Mouse (Mus musculus): ENCODE results near the gene Slc39a13. TPM values are rescaled to one million over a fixed set of nuclear protein-coding genes. Genes with fewer than 3 reads are reported as not detected.

The Slc39a13 gene
- total RNA-seq, 2 experiments from 2014 or later = 7.0 to 9.2 TPM

- no peak for ATAC-seq (replicated peaks; ENCODE audit: poor library complexity)
These were observed 20.6 kb upstream of the Slc39a13 start for GRCm38 (mm10) chr2:91090827-91091226.

DNA sequence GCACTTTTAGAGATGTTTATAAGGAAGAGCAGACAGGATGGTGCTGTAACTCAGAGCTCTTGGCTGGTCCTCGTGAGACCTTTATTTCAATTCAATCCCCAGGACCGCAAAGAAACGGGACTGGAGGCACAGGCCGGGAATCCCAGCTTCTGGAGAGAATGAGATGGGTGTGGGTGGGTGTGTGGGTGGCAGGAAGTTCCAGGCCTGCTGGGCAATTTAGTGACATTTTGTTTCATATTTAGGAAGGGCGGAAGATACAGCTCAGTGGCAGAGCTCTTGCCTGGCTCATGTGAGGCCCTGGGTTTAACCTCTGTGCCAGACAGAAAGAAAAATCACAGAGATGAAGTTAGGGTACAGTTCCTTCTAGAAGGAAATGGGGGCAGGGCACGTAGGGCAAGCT, 20.0 kb upstream of the Slc39a13 start:
- ATAC-seq (replicated peaks; ENCODE audit: poor library complexity) = no peak

DNA sequence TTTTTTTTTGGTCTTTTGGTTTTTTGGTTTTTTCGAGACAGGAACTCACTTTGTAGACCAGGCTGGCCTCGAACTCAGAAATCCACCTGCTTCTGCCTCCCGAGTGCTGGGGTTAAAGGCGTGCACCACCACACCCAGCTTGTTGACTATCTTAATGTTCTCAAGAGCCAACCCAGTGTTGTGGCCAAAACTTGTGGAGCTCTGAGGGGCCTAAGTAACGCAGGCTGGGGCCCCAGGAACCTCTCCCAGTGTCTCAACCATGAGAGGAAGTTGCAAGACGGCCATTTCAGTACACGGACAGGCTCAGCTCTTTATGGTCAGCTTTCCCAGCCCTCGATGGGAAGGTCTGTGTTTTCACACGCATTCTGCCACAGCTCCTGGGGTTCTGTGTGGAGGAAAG, 18.8 kb upstream of the Slc39a13 start:
- peak; percentile 42 for ATAC-seq (replicated peaks; ENCODE audit: poor library complexity)

GRCm38 (mm10) chr2:91087453-91087852, 17.2 kb upstream of the Slc39a13 start:
- ATAC-seq (replicated peaks; ENCODE audit: poor library complexity) = 0 out of 2 replicates have a peak, but pooled peaks have one; percentile 4

GRCm38 (mm10) chr2:91086392-91087237, 16.4 kb upstream of the Slc39a13 start:
- ATAC-seq (replicated peaks; ENCODE audit: poor library complexity) = peak; percentile 27

- no peak for ATAC-seq (replicated peaks; ENCODE audit: poor library complexity)
These were observed 15.5 kb upstream of the Slc39a13 start for GRCm38 (mm10) chr2:91085494-91086391.

DNA sequence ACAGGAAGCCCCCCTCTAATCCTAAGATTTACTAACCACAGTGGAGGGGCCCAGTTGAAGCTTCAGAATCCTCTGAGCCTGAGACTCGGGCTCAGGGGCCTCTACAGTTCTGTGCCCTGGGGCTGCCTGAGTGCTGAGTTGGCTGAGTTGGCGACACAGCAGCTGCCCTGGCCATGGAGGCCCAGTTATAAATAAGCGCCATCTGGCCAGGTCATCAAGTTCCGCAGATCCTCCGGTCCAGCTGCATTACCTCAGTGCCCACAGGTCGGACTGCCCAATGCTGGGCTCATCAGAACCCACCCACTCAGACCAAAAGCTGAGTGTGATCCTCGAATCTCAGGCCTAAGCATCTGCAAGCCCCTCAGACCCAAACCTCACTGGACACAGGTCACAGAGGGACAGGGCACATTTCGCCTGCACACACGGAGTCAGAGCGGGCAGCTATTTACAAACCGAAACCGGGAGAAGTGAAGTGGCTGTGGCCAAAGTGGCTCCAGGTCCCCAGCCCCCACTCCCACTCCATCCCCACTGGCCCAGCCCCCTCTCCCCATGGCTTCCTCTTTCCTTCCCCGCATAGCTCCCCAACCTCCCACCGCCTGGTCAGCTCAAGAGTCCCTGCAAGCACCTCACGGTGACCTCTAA, 14.1 kb upstream of the Slc39a13 start:
- ATAC-seq (replicated peaks; ENCODE audit: poor library complexity) = peak; percentile 23; the same call in 1 of the 2 replicates

GRCm38 (mm10) chr2:91083366-91083940, 13.2 kb upstream of the Slc39a13 start:
- ATAC-seq (replicated peaks; ENCODE audit: poor library complexity) = peak; percentile 9

GRCm38 (mm10) chr2:91082844-91083243, 12.6 kb upstream of the Slc39a13 start:
- ATAC-seq (replicated peaks; ENCODE audit: poor library complexity) = peak; percentile 71

DNA sequence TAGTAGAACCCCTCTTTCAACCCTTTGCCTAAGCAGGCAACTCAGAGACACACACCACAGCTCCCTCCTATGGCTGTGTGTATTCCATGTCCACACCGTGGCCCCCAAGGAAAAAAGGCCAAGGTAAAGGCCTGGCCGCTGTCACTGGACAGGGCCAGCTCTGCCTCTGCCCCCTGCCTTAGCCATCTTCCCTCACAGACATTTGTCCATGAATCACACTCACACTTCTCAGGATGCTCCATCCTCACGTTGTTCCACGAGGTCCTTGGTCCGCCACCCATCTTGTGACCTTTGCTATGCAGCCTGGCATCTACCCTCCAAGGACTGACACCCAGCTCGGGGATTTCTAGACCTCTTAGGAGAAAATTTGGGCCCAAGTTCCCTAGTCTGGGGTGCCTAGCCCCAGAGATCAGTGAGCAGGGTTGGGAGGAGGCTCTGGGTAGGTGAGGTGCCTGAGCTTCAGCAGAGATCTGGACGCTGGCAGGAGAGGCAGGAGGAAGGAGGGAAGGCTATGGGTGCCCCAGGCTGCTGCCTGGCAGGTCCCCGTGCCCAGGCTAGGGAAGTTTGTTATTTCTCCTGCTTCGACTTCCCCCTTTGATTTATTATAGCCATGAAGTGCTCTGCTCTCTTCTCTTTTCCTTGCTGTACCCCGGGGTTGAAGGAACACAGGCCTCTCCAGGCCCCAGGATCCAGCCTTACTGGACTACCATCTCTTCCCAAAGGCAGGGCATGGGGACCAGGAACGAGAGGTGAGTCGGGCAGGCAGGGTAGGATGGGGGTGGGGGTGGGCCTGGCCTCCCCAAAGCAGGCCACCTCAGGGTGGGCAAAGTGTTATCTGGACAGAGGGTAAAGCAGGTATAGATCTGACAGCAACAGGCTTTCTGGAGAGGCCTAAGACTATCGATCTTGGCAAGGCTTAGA, 11.8 kb upstream of the Slc39a13 start, which contains the start of gene Spi1:
TSS of gene Spi1 (plus strand) at position 616 of the 921 bp plus-strand sequence.
- no peak for ATAC-seq (replicated peaks; ENCODE audit: poor library complexity)

DNA sequence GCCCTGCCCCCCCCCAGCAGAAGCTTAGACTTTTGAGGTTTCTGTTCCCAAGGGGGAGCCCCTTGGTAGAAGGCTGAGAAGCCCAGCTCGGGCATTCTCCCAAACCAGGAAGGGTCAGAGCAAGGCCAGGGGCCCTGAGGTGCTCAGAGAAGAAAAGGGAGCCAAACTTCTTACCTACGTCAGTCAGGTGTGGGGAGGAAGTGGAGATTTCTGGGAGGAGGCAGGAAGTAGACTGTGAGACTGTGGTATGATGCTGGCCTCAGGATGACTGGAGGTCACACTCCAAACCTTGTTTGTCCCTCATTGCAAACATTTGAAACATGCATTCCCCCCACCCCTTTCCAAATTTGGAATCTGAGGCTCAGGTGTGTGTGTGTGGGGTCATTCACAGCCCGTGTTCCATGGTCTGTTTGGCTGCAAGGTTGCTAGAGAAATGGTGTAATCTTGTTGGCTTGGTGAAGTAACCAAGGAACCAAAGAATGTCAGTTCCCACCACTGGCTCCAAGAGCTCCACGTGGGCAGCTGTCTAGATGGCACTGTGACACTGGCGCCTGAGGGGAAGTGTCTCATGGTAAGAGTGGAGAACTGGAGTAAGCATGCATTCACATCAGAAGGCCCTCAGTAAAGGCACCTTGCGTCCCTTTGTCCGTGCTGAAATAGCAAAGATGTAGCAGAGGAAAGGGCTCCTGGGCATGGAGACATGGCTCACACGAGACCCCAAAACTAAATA, 10.7 kb upstream of the Slc39a13 start:
- peak; percentile 43 for ATAC-seq (replicated peaks; ENCODE audit: poor library complexity)

- no peak for ATAC-seq (replicated peaks; ENCODE audit: poor library complexity)
These were observed 8.8 kb upstream of the Slc39a13 start for GRCm38 (mm10) chr2:91079026-91079384.

DNA sequence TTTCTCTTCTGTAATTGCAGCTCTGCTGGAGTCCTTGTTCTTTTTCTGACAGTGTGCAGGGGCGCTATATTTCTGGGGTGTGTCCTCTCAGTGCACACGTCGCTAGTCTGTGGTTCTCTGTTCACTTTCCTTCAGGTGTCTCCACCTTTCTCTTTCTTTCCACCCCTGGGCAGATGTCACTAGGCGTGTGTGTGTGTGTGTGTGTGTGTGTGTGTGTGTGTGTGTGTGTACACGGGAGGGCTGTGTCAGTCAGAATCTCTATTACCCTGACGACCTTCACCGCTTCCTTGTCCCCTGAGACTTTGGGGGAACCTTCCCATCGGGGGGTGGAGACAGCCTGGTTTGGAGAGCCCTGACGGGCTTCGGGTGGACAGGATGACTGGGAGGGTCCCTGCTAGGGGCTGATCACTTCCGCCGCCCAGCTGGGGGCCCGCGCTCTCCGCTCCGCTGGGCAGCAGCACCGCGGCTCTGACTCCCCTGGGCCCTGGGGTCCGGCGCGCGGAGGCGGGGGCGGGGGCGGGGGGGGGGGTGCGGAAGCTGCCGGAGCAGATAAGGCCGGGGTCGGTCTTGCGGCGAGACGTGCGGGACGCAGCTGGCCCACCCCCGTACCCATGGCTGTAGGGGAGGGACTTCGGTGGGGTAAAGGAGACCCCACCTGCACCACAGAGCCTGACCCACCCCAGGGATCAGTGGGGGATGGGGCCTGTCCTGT, 8.3 kb upstream of the Slc39a13 start:
- ATAC-seq (replicated peaks; ENCODE audit: poor library complexity) = peak; percentile 23

DNA sequence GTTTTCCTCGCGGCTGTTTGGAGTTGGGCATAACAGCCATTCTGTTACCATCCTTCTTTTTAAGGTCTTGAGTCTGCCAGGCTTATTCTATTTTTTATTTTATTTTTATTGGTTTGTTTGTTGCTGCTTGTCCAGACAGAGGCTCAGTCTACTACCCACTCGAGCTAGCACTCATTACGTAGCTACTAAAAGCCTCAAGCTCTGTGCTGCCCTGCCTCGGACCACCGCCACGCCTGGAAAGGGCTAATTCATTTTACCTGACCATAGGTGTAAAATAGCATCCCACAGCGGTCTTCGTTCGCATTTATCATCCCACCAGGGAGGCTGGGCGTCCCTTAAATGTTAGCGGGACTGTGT, 7.7 kb upstream of the Slc39a13 start:
- ATAC-seq (replicated peaks; ENCODE audit: poor library complexity) = no peak

- ATAC-seq (replicated peaks; ENCODE audit: poor library complexity) = no peak
These were observed 1.9 kb upstream of the Slc39a13 start for GRCm38 (mm10) chr2:91072092-91072491.

DNA sequence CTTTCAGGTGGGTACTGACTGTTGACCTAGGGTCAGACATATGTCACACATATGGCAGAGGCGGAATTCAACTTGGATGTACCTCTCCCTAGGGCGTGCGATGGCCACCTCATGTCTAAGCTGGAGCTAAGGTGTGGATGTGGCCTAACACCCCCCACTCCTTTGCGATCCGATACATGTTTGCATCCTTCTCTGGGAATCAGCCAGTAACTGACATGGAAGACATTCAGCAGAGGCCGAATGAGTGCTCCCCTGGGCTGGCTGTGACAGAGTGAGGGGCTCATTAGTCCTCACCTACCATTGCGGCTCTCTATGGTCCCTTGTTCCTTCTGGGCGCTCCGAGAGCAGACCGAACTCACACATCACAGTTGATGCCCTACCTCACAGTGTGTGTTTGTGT, 842 bp upstream of the Slc39a13 start:
- no peak for ATAC-seq (replicated peaks; ENCODE audit: poor library complexity)

- ATAC-seq (replicated peaks; ENCODE audit: poor library complexity) = no peak
These were observed 764 bp downstream of the Slc39a13 start for GRCm38 (mm10) chr2:91069306-91070000.

DNA sequence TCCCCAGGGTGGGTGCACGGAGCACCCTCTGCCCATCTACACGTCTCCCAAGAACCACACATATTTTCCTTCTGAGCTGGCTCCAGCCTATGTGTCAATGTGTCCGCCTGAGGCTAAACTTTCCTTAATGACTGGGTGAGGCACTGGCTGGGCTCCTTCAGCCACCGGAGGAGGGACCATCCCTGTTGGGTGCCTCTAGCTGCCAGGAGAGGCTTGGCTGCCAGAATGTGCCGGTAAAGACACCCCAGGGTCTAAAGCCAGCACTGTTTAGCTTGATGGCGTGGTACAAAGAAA, 1.4 kb downstream of the Slc39a13 start:
- ATAC-seq (replicated peaks; ENCODE audit: poor library complexity) = no peak
